In the genomic region with DNA sequence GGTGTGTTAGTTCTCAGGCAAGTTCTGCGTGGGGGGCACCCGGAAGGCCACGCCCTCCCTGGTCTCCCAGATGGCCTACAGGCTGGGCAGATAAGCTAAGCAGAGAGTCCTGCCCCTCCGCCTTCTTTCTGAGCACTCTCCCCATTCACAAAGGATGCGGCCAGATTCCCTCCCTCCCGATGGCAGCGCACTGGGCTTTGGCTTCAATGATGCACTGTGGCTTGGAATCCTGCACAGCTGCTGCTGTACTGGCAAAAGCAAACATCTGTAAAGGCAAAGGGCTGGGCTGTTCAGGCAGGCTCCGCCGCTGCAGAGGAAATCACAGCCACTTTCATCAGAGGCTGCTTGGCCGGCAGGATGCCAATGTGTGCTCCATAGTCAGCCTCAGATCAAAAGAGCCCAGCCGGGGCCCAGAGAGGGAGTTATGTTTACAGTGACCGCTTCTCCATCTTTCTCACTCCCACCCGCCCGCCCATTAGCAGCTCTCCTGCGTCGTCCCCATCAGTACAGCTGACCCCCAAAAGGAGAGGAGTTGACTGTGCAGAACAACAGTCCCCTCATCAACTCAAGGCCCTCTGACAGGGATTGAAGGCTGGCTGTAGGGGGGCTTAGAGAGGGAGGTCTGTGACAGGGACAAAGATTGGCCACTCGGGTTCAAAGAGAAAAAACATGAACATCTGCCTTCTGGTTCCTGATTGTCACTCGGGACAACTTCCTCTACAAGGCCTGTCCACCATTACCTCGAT, we compare ENCODE assay signal across 9 mouse cellular contexts. TPM values are rescaled to one million over a fixed set of nuclear protein-coding genes. Genes with fewer than 3 reads are reported as not detected.
A peak's percentile ranks its signal among the peaks of the same experiment; 100 is the strongest.
DNase-seq lines count a peak whose midpoint lies in the region; ATAC-seq and TF ChIP-seq lines count a peak whose summit lies in the region.
"Had no signal": no experiment of that assay in that cellular context is flagged by ENCODE, and none has a peak within 500 bp of the region (broad histone marks: within the 10 kb centered on the region; RNA-seq: fewer than 3 reads in every experiment).

No protein-coding gene starts in this region.

- H3K9ac ChIP-seq in kidney, embryonic 16.5 days (replicated peaks; ENCODE audit: low read length): no peak overlapping the region; the same call in 1 of the 2 replicates
- H3K9ac ChIP-seq in forebrain, embryonic 14.5 days (ENCODE audit: low read length): peak overlapping the region; percentile 54
- H3K9ac ChIP-seq in hindbrain, embryonic 16.5 days (ENCODE audit: low read depth, low read length): peak overlapping the region; percentile 60

- H3K27me3 ChIP-seq in kidney, embryonic 16.5 days (ENCODE audit: insufficient read depth, low read length): no peaks in the 10 kb centered on the region
- H3K27me3 ChIP-seq in forebrain, embryonic 14.5 days (replicated peaks; ENCODE audit: control insufficient read depth, insufficient read depth, low read length): no peaks in the 10 kb centered on the region
- H3K27me3 ChIP-seq in hindbrain, embryonic 16.5 days (replicated peaks; ENCODE audit: control insufficient read depth, insufficient read depth, low read length): no peaks in the 10 kb centered on the region

- WGBS in kidney, embryonic 16.5 days: 5% methylated on average over 19 of the region's 19 CpGs
- WGBS in bone marrow, adult 2 months: 30% methylated on average over 19 of the region's 19 CpGs
- WGBS in forebrain, embryonic 14.5 days: 10% methylated on average over 19 of the region's 19 CpGs
- 3% methylated on average over 19 of the region's 19 CpGs for WGBS in hindbrain, embryonic 16.5 days
- 10% methylated on average over 19 of the region's 19 CpGs for WGBS in lung, adult 2 months
- 15% methylated on average over 19 of the region's 19 CpGs for WGBS in olfactory bulb, adult 2 months

- peaks cover 62% of the 10 kb centered on the region for H3K4me1 ChIP-seq in kidney, embryonic 16.5 days (ENCODE audit: insufficient read depth, low read length)
- peaks cover 10% of the 10 kb centered on the region for H3K4me1 ChIP-seq in bone marrow, adult 2 months (ENCODE audit: control insufficient read depth, insufficient read depth, low read length)
- peaks cover 46% of the 10 kb centered on the region for H3K4me1 ChIP-seq in forebrain, embryonic 14.5 days (ENCODE audit: control insufficient read depth, insufficient read depth, low read length)
- H3K4me1 ChIP-seq in hindbrain, embryonic 16.5 days (ENCODE audit: control insufficient read depth, insufficient read depth, low read depth, low read length): peaks cover 52% of the 10 kb centered on the region
- H3K4me1 ChIP-seq in lung, adult 2 months (ENCODE audit: control insufficient read depth, insufficient read depth, low read length): peaks cover 22% of the 10 kb centered on the region
- peaks cover 50% of the 10 kb centered on the region for H3K4me1 ChIP-seq in olfactory bulb, adult 2 months (ENCODE audit: control insufficient read depth, insufficient read depth, low read length)

- DNase-seq in kidney, adult 8-10 months: no peak
- DNase-seq in forebrain, embryonic 14.5 days (ENCODE audit: low spot score): peak; percentile 87
- no peak for DNase-seq in lung, adult 2 months
- DNase-seq in thymus, postnatal 36 days: no peak

- TF ChIP-seq CTCF in bone marrow, adult 2 months (IDR thresholded peaks at IDR 0.05; ENCODE audit: control insufficient read depth, insufficient read depth, low read length): no peak
- no peak for TF ChIP-seq CTCF in lung, adult 2 months (IDR thresholded peaks at IDR 0.05; ENCODE audit: insufficient read depth, low read length)
- TF ChIP-seq CTCF in olfactory bulb, adult 2 months (IDR thresholded peaks at IDR 0.05; ENCODE audit: insufficient read depth, low read depth, low read length): no peak

- peaks cover 29% of the 10 kb centered on the region for H3K36me3 ChIP-seq in kidney, embryonic 16.5 days (ENCODE audit: insufficient read depth, low read length)
- peaks cover 45% of the 10 kb centered on the region for H3K36me3 ChIP-seq in forebrain, embryonic 14.5 days (ENCODE audit: control insufficient read depth, insufficient read depth, low read length)
- peaks cover 21% of the 10 kb centered on the region for H3K36me3 ChIP-seq in hindbrain, embryonic 16.5 days (ENCODE audit: control insufficient read depth, insufficient read depth, low read length)

- TF ChIP-seq POLR2A in bone marrow, adult 2 months (IDR thresholded peaks at IDR 0.05; ENCODE audit: borderline replicate concordance, control insufficient read depth, low read depth, low read length): no peak
- no peak for TF ChIP-seq POLR2A in lung, adult 2 months (IDR thresholded peaks at IDR 0.05; ENCODE audit: borderline replicate concordance, extremely low read depth, low read depth, low read length)
- TF ChIP-seq POLR2A in olfactory bulb, adult 2 months (IDR thresholded peaks at IDR 0.05; ENCODE audit: insufficient read depth, low read depth, low read length): no peak

- H3K4me2 ChIP-seq in kidney, embryonic 16.5 days (replicated peaks; ENCODE audit: low read depth, low read length): peak overlapping the region; percentile 34
- H3K4me2 ChIP-seq in forebrain, embryonic 14.5 days (ENCODE audit: low read length): peak overlapping the region; percentile 34
- peak overlapping the region; percentile 44 for H3K4me2 ChIP-seq in hindbrain, embryonic 16.5 days (ENCODE audit: low read length)

- ATAC-seq in kidney, embryonic 16.5 days (ENCODE audit: low FRiP score, low TSS enrichment): peak; percentile 67
- peak; percentile 66 for ATAC-seq in forebrain, embryonic 14.5 days
- peak; percentile 76 for ATAC-seq in hindbrain, embryonic 16.5 days

- H3K9me3 ChIP-seq in kidney, embryonic 16.5 days (ENCODE audit: low read length): no peaks in the 10 kb centered on the region
- no peaks in the 10 kb centered on the region for H3K9me3 ChIP-seq in forebrain, embryonic 14.5 days (replicated peaks; ENCODE audit: control insufficient read depth, low read length)
- H3K9me3 ChIP-seq in hindbrain, embryonic 16.5 days (ENCODE audit: control insufficient read depth, low read length): no peaks in the 10 kb centered on the region

- peak overlapping the region; percentile 82 for H3K27ac ChIP-seq in kidney, embryonic 16.5 days (ENCODE audit: low read length)
- peak overlapping the region; percentile 68 for H3K27ac ChIP-seq in bone marrow, adult 2 months (ENCODE audit: control insufficient read depth, insufficient read depth, low read depth, low read length, poor library complexity)
- peak overlapping the region; percentile 88 for H3K27ac ChIP-seq in forebrain, embryonic 14.5 days (ENCODE audit: low read depth, low read length)
- peak overlapping the region; percentile 58 for H3K27ac ChIP-seq in hindbrain, embryonic 16.5 days (ENCODE audit: low read depth, low read length)
- H3K27ac ChIP-seq in olfactory bulb, adult 2 months (ENCODE audit: insufficient read depth, low read depth, low read length): no peak overlapping the region

- H3K4me3 ChIP-seq in kidney, embryonic 16.5 days (ENCODE audit: low read length): no peak overlapping the region
- H3K4me3 ChIP-seq in bone marrow, adult 2 months (replicated peaks; ENCODE audit: control insufficient read depth, low read depth, low read length): no peak overlapping the region
- H3K4me3 ChIP-seq in forebrain, embryonic 14.5 days (ENCODE audit: low read depth, low read length): no peak overlapping the region
- H3K4me3 ChIP-seq in hindbrain, embryonic 16.5 days (ENCODE audit: low read length): no peak overlapping the region
- peak overlapping the region; percentile 27 for H3K4me3 ChIP-seq in lung, adult 2 months (replicated peaks; ENCODE audit: extremely low read depth, low read depth, low read length)
- H3K4me3 ChIP-seq in olfactory bulb, adult 2 months (ENCODE audit: insufficient read depth, low read depth, low read length): 0 out of 2 replicates have a peak overlapping the region, but pooled peaks have one; percentile 1
- H3K4me3 ChIP-seq: myocyte had no signal

RNA-seq across cellular contexts. Expression of a gene that starts 21.0 kb away (rescaled TPM):
- 40.8 and 41.8 TPM in 2 replicates for polyA plus RNA-seq in kidney, embryonic 16.5 days (2015; fragmentation: Nextera tagmentation; extraction: Ambion mirVana)
- 11.3 and 26.1 TPM in 2 replicates for polyA plus RNA-seq in bone marrow, adult 2 months (2011; ENCODE audit: insufficient read depth, insufficient read length, low replicate concordance, missing spikeins)
- polyA plus RNA-seq in forebrain, embryonic 14.5 days (2014; fragmentation: Nextera tagmentation; extraction: Ambion mirVana): 70.5 and 86.6 TPM in 2 replicates
- 70.9 and 81.1 TPM in 2 replicates for polyA plus RNA-seq in hindbrain, embryonic 16.5 days (2015; fragmentation: Nextera tagmentation; extraction: Ambion mirVana)
- 36.6 and 39.3 TPM in 2 replicates for polyA plus RNA-seq in lung, adult 2 months (2012; rRNA removed)
- polyA plus RNA-seq in olfactory bulb, adult 2 months (2012; ENCODE audit: insufficient read depth, insufficient read length, low replicate concordance, missing spikeins): not detected in 2 replicates

RNA-seq across cellular contexts. Expression of a gene that starts 37.7 kb away (rescaled TPM):
- 23.1 and 25.6 TPM in 2 replicates for polyA plus RNA-seq in kidney, embryonic 16.5 days (2015; fragmentation: Nextera tagmentation; extraction: Ambion mirVana)
- polyA plus RNA-seq in bone marrow, adult 2 months (2011; ENCODE audit: insufficient read depth, insufficient read length, low replicate concordance, missing spikeins): 25.5 and 53.6 TPM in 2 replicates
- polyA plus RNA-seq in forebrain, embryonic 14.5 days (2014; fragmentation: Nextera tagmentation; extraction: Ambion mirVana): 12.4 and 27.1 TPM in 2 replicates
- 34.3 and 35.3 TPM in 2 replicates for polyA plus RNA-seq in hindbrain, embryonic 16.5 days (2015; fragmentation: Nextera tagmentation; extraction: Ambion mirVana)
- 31.9 and 36.4 TPM in 2 replicates for polyA plus RNA-seq in lung, adult 2 months (2012; rRNA removed)
- polyA plus RNA-seq in olfactory bulb, adult 2 months (2012; ENCODE audit: insufficient read depth, insufficient read length, low replicate concordance, missing spikeins): not detected in 2 replicates

Comparison
In these comparisons a context has a peak if more than half of its experiments do, and no peak if none do; other contexts are left out.
1. H3K4me3 ChIP-seq: peak in lung, adult 2 months (single experiment) and olfactory bulb, adult 2 months (single experiment); none in kidney, embryonic 16.5 days (single experiment), bone marrow, adult 2 months (single experiment), forebrain, embryonic 14.5 days (single experiment) and hindbrain, embryonic 16.5 days (single experiment).
2. RNA of a gene that starts 21.0 kb away (polyA plus RNA-seq): 70.9 to 81.1 TPM in hindbrain, embryonic 16.5 days, 70.5 to 86.6 TPM in forebrain, embryonic 14.5 days, 40.8 to 41.8 TPM in kidney, embryonic 16.5 days, 36.6 to 39.3 TPM in lung, adult 2 months and 11.3 to 26.1 TPM in bone marrow, adult 2 months; not detected in olfactory bulb, adult 2 months; every median in the first group is over 10 times any median in the second.
3. RNA of a gene that starts 37.7 kb away (polyA plus RNA-seq): 25.5 to 53.6 TPM in bone marrow, adult 2 months, 31.9 to 36.4 TPM in lung, adult 2 months, 34.3 to 35.3 TPM in hindbrain, embryonic 16.5 days, 23.1 to 25.6 TPM in kidney, embryonic 16.5 days and 12.4 to 27.1 TPM in forebrain, embryonic 14.5 days; not detected in olfactory bulb, adult 2 months; every median in the first group is over 10 times any median in the second.
4. Peak in every context shown above with its lines, with median percentiles within 50 percentile points of each other: ATAC-seq and H3K4me2 ChIP-seq.